Mouse (Mus musculus) embryonic facial prominence, embryonic 13.5 days (tissue): Measurements from ENCODE around the gene Ncor2. TPM values are rescaled to one million over a fixed set of nuclear protein-coding genes. Genes with fewer than 3 reads are reported as not detected.
A peak's percentile ranks its signal among the peaks of the same experiment; 100 is the strongest.

ENCODE experiments used
- ATAC-seq: fragments of 200-750 bp; cut with Nextera tagmentation; 2 replicates; pipeline ENCODE4 v1.8.0; 2017; ENCODE audit warnings: low read depth; ENCODE audit not compliant: insufficient number of reproducible peaks, insufficient read depth, low FRiP score, low TSS enrichment
- H3K27ac ChIP-seq: fragments of 300-500 bp; sonication (generic); 2 replicates; pipeline ENCODE4 v1.5.1; 2015; ENCODE audit warnings: moderate library complexity, mild to moderate bottlenecking, inconsistent platforms
- H3K27me3 ChIP-seq: fragments of 300-500 bp; sonication (generic); 2 replicates; pipeline ENCODE4 v1.6.1; 2015; ENCODE audit warnings: mild to moderate bottlenecking, inconsistent platforms
- H3K36me3 ChIP-seq: fragments of 300-500 bp; sonication (generic); 2 replicates; pipeline ENCODE4 v1.6.1; 2015; ENCODE audit warnings: mild to moderate bottlenecking, inconsistent platforms
- H3K4me1 ChIP-seq: fragments of 300-500 bp; sonication (generic); 2 replicates; pipeline ENCODE4 v1.6.1; 2015; ENCODE audit warnings: inconsistent platforms
- H3K4me2 ChIP-seq: fragments of 300-500 bp; sonication (generic); 2 replicates; pipeline ENCODE4 v1.6.1; 2015; ENCODE audit warnings: moderate library complexity, mild to moderate bottlenecking, inconsistent platforms
- H3K4me3 ChIP-seq: fragments of 300-500 bp; sonication (generic); 2 replicates; pipeline ENCODE4 v1.5.1; 2015; ENCODE audit warnings: mild to moderate bottlenecking, inconsistent platforms
- H3K9ac ChIP-seq: fragments of 300-500 bp; sonication (generic); 2 replicates; pipeline ENCODE4 v1.6.1; 2015; ENCODE audit warnings: mild to moderate bottlenecking, inconsistent platforms
- H3K9me3 ChIP-seq: fragments of 300-500 bp; sonication (generic); 2 replicates; pipeline ENCODE4 v1.6.1; 2016; ENCODE audit warnings: inconsistent platforms
- whole genome bisulfite sequencing: fragments of 180-500 bp; shearing (Covaris S2); methylation state at CpG from one replicate; pipeline ENCODE4 v1.1.7; 2015; ENCODE audit warnings: mixed read lengths; 5-methylcytosine and 5-hydroxymethylcytosine counted together
- polyA plus RNA-seq: library from polyadenylated mRNA; unstranded; fragments of >200 nt; fragmentation: Nextera tagmentation; extraction: Ambion mirVana; gene quantifications from 2 replicates; pipeline ENCODE4 v1.2.1, GENCODE M21; 2015

Ncor2 gene
- polyA plus RNA-seq, 1 experiment from 2014 or later, result 36.2 TPM

- Histone ChIP-seq H3K4me2 (no peak overlapping the region), H3K9ac (no peak overlapping the region), H3K27ac (no peak overlapping the region), H3K27me3 (no peaks in the 10 kb centered on the region), H3K36me3 (peaks cover 72% of the 10 kb centered on the region), H3K4me1 (peaks cover 10% of the 10 kb centered on the region), H3K4me3 (no peak overlapping the region), H3K9me3 (no peaks in the 10 kb centered on the region)
- ATAC-seq, result no peak
- WGBS, result 94% methylated on average over 24 of the region's 24 CpGs
Observed at GRCm38 (mm10) chr5:125011166-125011565, 167.9 kb downstream of the Ncor2 start.

GRCm38 (mm10) chr5:125006896-125007295, 172.1 kb downstream of the Ncor2 start:
- Histone ChIP-seq H3K27me3 (peaks cover 22% of the 10 kb centered on the region), H3K9ac (no peak overlapping the region), H3K36me3 (peaks cover 32% of the 10 kb centered on the region), H3K4me3 (no peak overlapping the region), H3K9me3 (no peaks in the 10 kb centered on the region), H3K4me1 (peaks cover 45% of the 10 kb centered on the region), H3K4me2 (peak overlapping the region; percentile 88; the same call in 1 of the 2 replicates), H3K27ac (0 out of 2 replicates have a peak overlapping the region, but pooled peaks have one; percentile 13)
- no peak for ATAC-seq
- 85% methylated on average over 5 of the region's 5 CpGs for WGBS

GRCm38 (mm10) chr5:125005871-125006652, 173.0 kb downstream of the Ncor2 start:
- H3K9ac ChIP-seq, result peak overlapping the region; percentile 44
- 61% methylated on average over 9 of the region's 9 CpGs for WGBS
- peak overlapping the region; percentile 88 for H3K4me2 ChIP-seq
- no peak for ATAC-seq
- peaks cover 23% of the 10 kb centered on the region for H3K36me3 ChIP-seq
- no peaks in the 10 kb centered on the region for H3K9me3 ChIP-seq
- H3K27ac ChIP-seq, result peak overlapping the region; percentile 23; the same call in 1 of the 2 replicates
- H3K4me1 ChIP-seq, result peaks cover 45% of the 10 kb centered on the region
- H3K4me3 ChIP-seq, result peak overlapping the region; percentile 13; the same call in 1 of the 2 replicates
- peaks cover 22% of the 10 kb centered on the region for H3K27me3 ChIP-seq

- WGBS, result 14% methylated on average over 15 of the region's 15 CpGs
Observed at GRCm38 (mm10) chr5:125003873-125004255, 175.2 kb downstream of the Ncor2 start.

GRCm38 (mm10) chr5:125002969-125003872, 175.8 kb downstream of the Ncor2 start, which contains the start of gene Rflna:
Gene Rflna, plus strand, starts transcription at chr5:125003221.
- 2% methylated on average over 41 of the region's 41 CpGs for WGBS
- peaks cover 57% of the 10 kb centered on the region for H3K4me1 ChIP-seq
- H3K4me2 ChIP-seq, result peak within 1 kb of the TSS; percentile 88
- no peaks in the 10 kb centered on the region for H3K36me3 ChIP-seq
- peak within 1 kb of the TSS; percentile 59 for H3K4me3 ChIP-seq
- H3K27ac ChIP-seq, result no peak within 1 kb of the TSS
- no peaks in the 10 kb centered on the region for H3K9me3 ChIP-seq
- H3K27me3 ChIP-seq, result peaks cover 22% of the 10 kb centered on the region
- peak within 1 kb of the TSS; percentile 78 for H3K9ac ChIP-seq
- peak; percentile 48 for ATAC-seq

More at GRCm38 (mm10) chr5:125003873-125004255, 175.2 kb downstream of the Ncor2 start:
- Histone ChIP-seq H3K4me1 (peaks cover 56% of the 10 kb centered on the region), H3K27me3 (peaks cover 22% of the 10 kb centered on the region), H3K4me2 (peak overlapping the region; percentile 88), H3K36me3 (peaks cover 3% of the 10 kb centered on the region; the same call in 1 of the 2 replicates), H3K4me3 (peak overlapping the region; percentile 59), H3K9ac (peak overlapping the region; percentile 78), H3K27ac (no peak overlapping the region), H3K9me3 (no peaks in the 10 kb centered on the region)
- ATAC-seq, result no peak

GRCm38 (mm10) chr5:125000756-125001250, 178.2 kb downstream of the Ncor2 start:
- ATAC-seq, result no peak
- H3K27ac ChIP-seq, result no peak overlapping the region
- peaks cover 47% of the 10 kb centered on the region for H3K4me1 ChIP-seq
- H3K4me3 ChIP-seq, result no peak overlapping the region
- 43% methylated on average over 10 of the region's 10 CpGs for WGBS
- no peak overlapping the region for H3K4me2 ChIP-seq
- H3K27me3 ChIP-seq, result peaks cover 22% of the 10 kb centered on the region
- no peak overlapping the region for H3K9ac ChIP-seq
- no peaks in the 10 kb centered on the region for H3K9me3 ChIP-seq
- H3K36me3 ChIP-seq, result no peaks in the 10 kb centered on the region

GRCm38 (mm10) chr5:124997913-124998312, 181.1 kb downstream of the Ncor2 start:
- Histone ChIP-seq H3K36me3 (no peaks in the 10 kb centered on the region), H3K4me2 (no peak overlapping the region), H3K27ac (0 out of 2 replicates have a peak overlapping the region, but pooled peaks have one; percentile 12), H3K9me3 (no peaks in the 10 kb centered on the region), H3K9ac (no peak overlapping the region), H3K27me3 (no peaks in the 10 kb centered on the region), H3K4me1 (peaks cover 19% of the 10 kb centered on the region), H3K4me3 (no peak overlapping the region)
- no peak for ATAC-seq
- 79% methylated on average over 4 of the region's 4 CpGs for whole genome bisulfite sequencing

GRCm38 (mm10) chr5:124996816-124997215, 182.2 kb downstream of the Ncor2 start:
- Histone ChIP-seq H3K27me3 (no peaks in the 10 kb centered on the region), H3K4me3 (no peak overlapping the region), H3K4me1 (peaks cover 15% of the 10 kb centered on the region), H3K4me2 (no peak overlapping the region), H3K36me3 (no peaks in the 10 kb centered on the region), H3K9me3 (no peaks in the 10 kb centered on the region), H3K27ac (no peak overlapping the region), H3K9ac (no peak overlapping the region)
- ATAC-seq, result no peak
- WGBS, result 67% methylated on average over 6 of the region's 6 CpGs

- Histone ChIP-seq H3K4me3 (no peak overlapping the region), H3K4me2 (no peak overlapping the region), H3K9ac (no peak overlapping the region), H3K4me1 (peaks cover 2% of the 10 kb centered on the region; the same call in 1 of the 2 replicates), H3K27me3 (no peaks in the 10 kb centered on the region), H3K36me3 (no peaks in the 10 kb centered on the region), H3K27ac (peak overlapping the region; percentile 82), H3K9me3 (no peaks in the 10 kb centered on the region)
- WGBS, result 60% methylated on average over 11 of the region's 11 CpGs
- no peak for ATAC-seq
Observed at GRCm38 (mm10) chr5:124992891-124993290, 186.1 kb downstream of the Ncor2 start.

- Histone ChIP-seq H3K4me3 (no peak overlapping the region), H3K27ac (peak overlapping the region; percentile 82), H3K27me3 (no peaks in the 10 kb centered on the region), H3K36me3 (no peaks in the 10 kb centered on the region), H3K4me1 (no peaks in the 10 kb centered on the region), H3K4me2 (no peak overlapping the region), H3K9me3 (no peaks in the 10 kb centered on the region), H3K9ac (no peak overlapping the region)
- WGBS, result 68% methylated on average over 8 of the region's 8 CpGs
- peak; percentile 56; the same call in 1 of the 2 replicates for ATAC-seq
Observed at GRCm38 (mm10) chr5:124992323-124992722, 186.7 kb downstream of the Ncor2 start.

GRCm38 (mm10) chr5:124989724-124990123, 189.3 kb downstream of the Ncor2 start:
- Histone ChIP-seq H3K4me2 (no peak overlapping the region), H3K4me1 (no peaks in the 10 kb centered on the region), H3K27me3 (no peaks in the 10 kb centered on the region), H3K4me3 (no peak overlapping the region), H3K36me3 (no peaks in the 10 kb centered on the region), H3K27ac (no peak overlapping the region), H3K9ac (no peak overlapping the region), H3K9me3 (no peaks in the 10 kb centered on the region)
- no peak for ATAC-seq
- WGBS, result 85% methylated on average over 2 of the region's 2 CpGs
